Mouse (Mus musculus) neutrophil, adult 5-6 weeks (primary cell): ENCODE results near the gene Ccne1. TPM values are rescaled to one million over a fixed set of nuclear protein-coding genes. Genes with fewer than 3 reads are reported as not detected.
A peak's percentile ranks its signal among the peaks of the same experiment; 100 is the strongest.

Experiments used
- ATAC-seq: fragments of 151-379, 151-347 bp; 2 replicates; pipeline ENCODE4 v1.8.0; 2017; ENCODE audit warnings: mild to moderate bottlenecking, moderate TSS enrichment; ENCODE audit not compliant: insufficient number of reproducible peaks, poor library complexity, low FRiP score, severe bottlenecking; ENCODE audit errors: extremely low read depth
- total RNA-seq: library from RNA; stranded (forward); fragments of 200-1000 nt; gene quantifications from 2 replicates; pipeline ENCODE4 v1.2.3, GENCODE M21; 2017

The Ccne1 gene
- total RNA-seq, 1 experiment from 2014 or later, result 5.6 TPM

DNA sequence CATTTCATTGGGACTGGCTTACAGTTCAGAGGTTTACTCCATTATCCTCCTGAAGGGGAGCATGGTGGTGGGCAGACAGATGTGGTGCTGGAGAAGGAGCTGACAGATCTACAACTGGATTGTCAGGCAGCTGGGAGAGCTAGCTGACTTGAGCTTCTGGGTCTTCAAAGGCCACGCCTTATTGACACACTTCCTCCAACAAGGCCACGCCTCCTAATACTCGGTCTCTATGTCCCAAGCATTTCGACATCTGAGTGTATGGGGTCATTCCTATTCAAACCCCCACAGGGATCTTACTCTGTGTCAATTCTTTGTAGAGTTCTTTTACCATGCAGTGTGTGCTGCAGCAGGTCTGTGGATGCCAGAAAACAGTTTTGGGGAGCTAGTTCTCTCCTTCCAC, 42.9 kb downstream of the Ccne1 start:
- ATAC-seq, result no peak

GRCm38 (mm10) chr7:38061060-38061970, 46.0 kb downstream of the Ccne1 start:
- ATAC-seq, result peak; percentile 82

- no peak for ATAC-seq
These were observed 47.6 kb downstream of the Ccne1 start for GRCm38 (mm10) chr7:38059636-38060330.

DNA sequence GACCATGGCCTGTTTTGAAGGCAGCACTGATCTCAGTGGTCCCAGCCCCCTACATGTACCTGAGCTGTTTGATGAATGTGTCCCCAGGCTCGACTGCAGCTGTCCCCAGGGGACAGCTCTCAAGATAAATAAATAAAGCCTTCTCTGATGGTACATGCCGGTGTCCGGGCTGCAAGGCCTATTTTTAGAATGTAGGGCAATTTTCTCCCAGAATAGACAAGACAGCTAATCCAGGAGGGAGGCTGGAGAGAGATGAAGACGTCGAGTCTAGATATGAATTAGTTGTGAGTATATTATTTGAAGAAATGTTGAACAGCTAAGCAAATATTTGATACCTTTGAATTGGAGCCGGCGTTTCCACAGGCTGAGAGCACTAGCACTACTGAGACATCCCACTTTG, 48.2 kb downstream of the Ccne1 start:
- ATAC-seq, result no peak

- ATAC-seq, result no peak
These were observed 51.3 kb downstream of the Ccne1 start for GRCm38 (mm10) chr7:38055996-38056395.

DNA sequence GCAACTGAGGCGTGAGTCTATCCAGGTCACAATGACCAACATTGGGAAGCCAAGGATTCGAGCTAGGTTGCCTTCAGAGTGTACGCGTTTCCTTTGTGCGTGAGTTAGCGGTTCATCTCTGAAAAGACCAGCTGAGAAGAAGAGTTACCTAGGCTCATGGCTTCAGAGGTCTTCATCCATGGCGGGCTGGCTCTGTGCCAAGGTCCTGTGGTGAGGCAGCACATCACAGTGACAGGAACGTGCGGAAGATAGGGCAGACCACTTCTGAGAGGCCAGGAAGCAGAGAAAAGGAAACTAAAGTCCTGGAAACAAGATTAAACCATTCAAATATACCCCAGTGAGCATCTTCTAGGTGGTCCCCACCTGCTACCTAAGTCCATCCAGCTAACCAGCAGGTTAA, 53.1 kb downstream of the Ccne1 start:
- no peak for ATAC-seq

Other genes starting within 250 kb of the Ccne1 start
- gene Uri1, start 84.0 kb downstream of the Ccne1 start, total RNA-seq, result 33.2 and 41.4 TPM in 2 replicates
- gene 1600014C10Rik, start 75.7 kb upstream of the Ccne1 start, total RNA-seq, result 44.3 and 52.8 TPM in 2 replicates
- gene Plekhf1, start 120.5 kb upstream of the Ccne1 start, total RNA-seq, result 0.23 and 0.25 TPM in 2 replicates
- gene Pop4, start 163.9 kb upstream of the Ccne1 start, total RNA-seq, result 18.9 and 22.5 TPM in 2 replicates